Mouse (Mus musculus): Measurements from ENCODE around the gene Fam222a.

DNA sequence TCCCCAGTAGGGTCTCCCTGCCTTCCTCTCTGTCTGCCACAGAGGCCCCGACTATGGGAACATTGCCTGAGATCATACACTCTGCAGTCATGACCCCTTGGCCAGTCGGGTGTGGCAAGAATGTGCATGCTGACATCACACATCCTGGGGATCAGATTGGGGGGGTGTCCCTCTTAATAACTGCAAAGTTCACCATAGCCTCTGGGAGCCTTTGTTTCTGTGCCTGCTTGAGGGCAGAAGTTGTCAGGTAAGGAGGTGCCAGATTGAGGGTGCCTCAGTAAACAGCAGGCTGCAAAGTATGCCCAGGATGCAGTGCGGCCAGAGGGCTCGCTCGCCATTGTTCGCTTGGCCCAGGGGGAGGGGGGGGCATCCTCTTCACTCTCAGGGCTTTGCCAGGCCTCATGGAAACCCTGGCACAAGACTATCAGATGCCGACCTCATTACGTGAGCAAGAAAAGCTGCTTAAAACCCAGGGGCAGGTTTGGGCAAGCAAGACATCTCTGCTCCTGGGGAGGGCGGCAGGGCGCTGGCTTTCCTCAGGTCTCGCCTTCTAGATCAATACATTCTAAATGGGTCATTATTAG, 81.0 kb downstream of the Fam222a start:
- TF ChIP-seq CTCF (IDR thresholded peaks at IDR 0.05; ENCODE audit: low read depth) (no peak), EP300 (optimal IDR thresholded peaks at IDR 0.05) (no peak)
